Mouse (Mus musculus) myocyte (in vitro differentiated cells): ENCODE results near the gene Ddost. TPM values are rescaled to one million over a fixed set of nuclear protein-coding genes. Genes with fewer than 3 reads are reported as not detected.

Experiments
- H3K27me3 ChIP-seq: one replicate; pipeline ENCODE4 v1.6.1; 2011; ENCODE audit not compliant: control insufficient read depth, insufficient read depth, insufficient read length
- H3K36me3 ChIP-seq: one replicate; pipeline ENCODE4 v1.6.1; 2011; ENCODE audit not compliant: control insufficient read depth, insufficient read depth
- H3K4me2 ChIP-seq: one replicate; pipeline ENCODE4 v1.6.1; 2011; ENCODE audit warnings: low read depth, control low read depth
- H3K4me3 ChIP-seq: one replicate; pipeline ENCODE4 v1.5.1; 2011; ENCODE audit warnings: mild to moderate bottlenecking, control low read depth, moderate library complexity
- H3K79me2 ChIP-seq: one replicate; pipeline ENCODE4 v1.6.1; 2011; ENCODE audit not compliant: control insufficient read depth, insufficient read depth
- H3ac ChIP-seq: one replicate; pipeline ENCODE4 v1.6.1; 2011; ENCODE audit not compliant: control insufficient read depth, insufficient read length
- CEBPB ChIP-seq: IDR thresholded peaks from 2 replicates; pipeline ENCODE4 v1.6.1; 2011; ENCODE audit warnings: mild to moderate bottlenecking, moderate library complexity; ENCODE audit not compliant: poor library complexity, insufficient read depth, severe bottlenecking
- E2F4 ChIP-seq: IDR thresholded peaks from one replicate; pipeline ENCODE4 v1.6.1; 2011; ENCODE audit warnings: mild to moderate bottlenecking, control low read depth, moderate library complexity; ENCODE audit not compliant: insufficient read depth
- MAX ChIP-seq: IDR thresholded peaks from one replicate; pipeline ENCODE4 v1.6.1; 2011; ENCODE audit warnings: low read depth, mild to moderate bottlenecking, control low read depth
- MYOD1 ChIP-seq, 3 experiments: IDR thresholded peaks; one replicate each; pipeline ENCODE4 v1.6.1; 2011; ENCODE audit warnings: control low read depth in 2 of 3, low read depth in 2 of 3, mild to moderate bottlenecking in 2 of 3, moderate library complexity in 1 of 3; ENCODE audit not compliant: insufficient read length in 2 of 3, control insufficient read depth in 1 of 3
- MYOG ChIP-seq, 3 experiments: IDR thresholded peaks; one replicate each; pipeline ENCODE4 v1.6.1; 2011; ENCODE audit warnings: control low read depth in 2 of 3, low read depth in 2 of 3, mild to moderate bottlenecking in 2 of 3; ENCODE audit not compliant: insufficient read length in 2 of 3, control insufficient read depth in 1 of 3, insufficient read depth in 1 of 3
- POLR2A ChIP-seq: IDR thresholded peaks from one replicate; pipeline ENCODE4 v1.6.1; 2011; ENCODE audit warnings: low read depth, mild to moderate bottlenecking, control low read depth, moderate library complexity; ENCODE audit not compliant: insufficient read length
- POLR2AphosphoS2 ChIP-seq: IDR thresholded peaks from one replicate; pipeline ENCODE4 v1.6.1; 2011; ENCODE audit warnings: low read depth, control low read depth; ENCODE audit not compliant: insufficient read length
- REST ChIP-seq: IDR thresholded peaks from one replicate; pipeline ENCODE4 v1.6.1; 2011; ENCODE audit warnings: mild to moderate bottlenecking, control low read depth, moderate library complexity; ENCODE audit not compliant: insufficient read depth, insufficient read length
- SRF ChIP-seq: IDR thresholded peaks from one replicate; pipeline ENCODE4 v1.6.1; 2011; ENCODE audit warnings: low read depth; ENCODE audit not compliant: control insufficient read depth, insufficient read length
- TCF12 ChIP-seq: IDR thresholded peaks from one replicate; pipeline ENCODE4 v1.6.1; 2011; ENCODE audit warnings: mild to moderate bottlenecking, control low read depth; ENCODE audit not compliant: poor library complexity, insufficient read depth, severe bottlenecking
- TCF3 ChIP-seq: IDR thresholded peaks from one replicate; pipeline ENCODE4 v1.6.1; 2011; ENCODE audit warnings: low read depth, control low read depth; ENCODE audit not compliant: insufficient read length
- USF1 ChIP-seq: IDR thresholded peaks from one replicate; pipeline ENCODE4 v1.6.1; 2011; ENCODE audit warnings: low read depth, mild to moderate bottlenecking, control low read depth, moderate library complexity
- polyA plus RNA-seq: library from polyadenylated mRNA; unstranded; fragments of >200 nt; fragmentation: generic; extraction: Trizol; gene quantifications from one replicate; pipeline ENCODE4 v1.2.1, GENCODE M21; 2012; ENCODE audit warnings: missing spikeins

Ddost gene
- polyA plus RNA-seq, 1 experiment, result 162 TPM

DNA sequence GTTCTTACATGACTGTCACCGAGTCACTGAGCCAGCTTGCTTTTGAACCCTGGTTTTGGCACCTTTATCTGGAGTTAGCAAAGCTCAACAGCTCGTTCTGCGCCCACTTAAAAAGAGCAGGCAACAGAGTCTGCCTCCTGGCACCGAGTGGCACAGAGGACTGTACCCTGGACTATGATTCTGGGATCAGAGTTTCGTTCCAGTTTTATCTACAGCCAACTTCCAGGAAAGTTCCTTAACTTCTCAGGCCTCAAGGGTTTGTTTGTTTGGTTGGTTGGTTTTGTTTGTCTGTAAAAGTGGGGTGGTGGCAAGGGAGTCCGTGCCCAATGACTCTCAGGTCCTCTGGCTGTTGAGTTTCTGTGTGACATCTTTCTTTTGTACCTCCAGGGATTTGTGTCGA is 44.2 kb downstream of the Ddost start:
- TF ChIP-seq POLR2A (no peak), TCF12 (no peak), POLR2AphosphoS2 (no peak), CEBPB (no peak), MAX (no peak), SRF (no peak), REST (no peak), MYOG (IDR thresholded peaks at IDR 0.05; ENCODE audit: control insufficient read depth in 1 of 3, insufficient read depth in 1 of 3, insufficient read length in 2 of 3, low read depth in 2 of 3) (no peak), E2F4 (no peak), MYOD1 (IDR thresholded peaks at IDR 0.05; ENCODE audit: control insufficient read depth in 1 of 3, insufficient read length in 2 of 3, low read depth in 2 of 3) (no peak), TCF3 (no peak), USF1 (no peak)
- H3K4me2 ChIP-seq, result no peak overlapping the region
- H3K36me3 ChIP-seq, result no peaks in the 10 kb centered on the region
- H3ac ChIP-seq, result no peak overlapping the region
- no peaks in the 10 kb centered on the region for H3K27me3 ChIP-seq
- no peaks in the 10 kb centered on the region for H3K79me2 ChIP-seq
- H3K4me3 ChIP-seq, result no peak overlapping the region

GRCm38 (mm10) chr4:138351821-138352220 is 47.3 kb downstream of the Ddost start:
- no peak overlapping the region for H3K4me2 ChIP-seq
- no peaks in the 10 kb centered on the region for H3K79me2 ChIP-seq
- H3ac ChIP-seq, result no peak overlapping the region
- no peaks in the 10 kb centered on the region for H3K36me3 ChIP-seq
- no peak for TF ChIP-seq REST
- no peak for TF ChIP-seq TCF3
- TF ChIP-seq SRF, result no peak
- no peak for TF ChIP-seq E2F4
- no peak for TF ChIP-seq USF1
- TF ChIP-seq MYOG (IDR thresholded peaks at IDR 0.05; ENCODE audit: control insufficient read depth in 1 of 3, insufficient read depth in 1 of 3, insufficient read length in 2 of 3, low read depth in 2 of 3), result no peak
- TF ChIP-seq TCF12, result no peak
- TF ChIP-seq POLR2AphosphoS2, result no peak
- TF ChIP-seq MYOD1 (IDR thresholded peaks at IDR 0.05; ENCODE audit: control insufficient read depth in 1 of 3, insufficient read length in 2 of 3, low read depth in 2 of 3), result no peak
- no peak for TF ChIP-seq CEBPB
- TF ChIP-seq POLR2A, result no peak
- TF ChIP-seq MAX, result no peak
- H3K4me3 ChIP-seq, result no peak overlapping the region
- H3K27me3 ChIP-seq, result no peaks in the 10 kb centered on the region

DNA sequence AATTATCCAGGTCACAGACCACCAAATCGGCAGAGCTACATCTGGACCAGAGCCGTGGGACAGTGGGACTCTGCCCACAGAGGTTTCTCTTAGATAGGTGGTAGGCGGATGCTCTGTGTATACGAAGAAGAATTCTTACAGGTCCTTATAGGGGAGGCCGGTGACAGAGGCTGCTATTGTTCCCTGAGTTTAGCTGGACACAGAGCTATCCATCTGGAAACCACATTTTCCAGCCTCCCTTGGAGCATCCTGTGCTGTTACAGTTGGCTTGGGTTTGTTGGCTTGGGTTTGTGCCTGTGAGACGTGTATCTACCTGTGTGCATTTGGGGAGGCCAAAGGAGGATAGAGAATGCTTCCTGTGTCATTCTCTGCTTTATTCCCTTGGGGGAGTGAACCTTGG is 48.2 kb downstream of the Ddost start:
- H3K4me2 ChIP-seq, result no peak overlapping the region
- H3K4me3 ChIP-seq, result no peak overlapping the region
- no peaks in the 10 kb centered on the region for H3K36me3 ChIP-seq
- H3ac ChIP-seq, result no peak overlapping the region
- H3K27me3 ChIP-seq, result no peaks in the 10 kb centered on the region
- no peak for TF ChIP-seq POLR2AphosphoS2
- TF ChIP-seq MYOG (IDR thresholded peaks at IDR 0.05; ENCODE audit: control insufficient read depth in 1 of 3, insufficient read depth in 1 of 3, insufficient read length in 2 of 3, low read depth in 2 of 3), result no peak
- no peak for TF ChIP-seq CEBPB
- TF ChIP-seq POLR2A, result no peak
- no peak for TF ChIP-seq MYOD1 (IDR thresholded peaks at IDR 0.05; ENCODE audit: control insufficient read depth in 1 of 3, insufficient read length in 2 of 3, low read depth in 2 of 3)
- TF ChIP-seq SRF, result no peak
- no peaks in the 10 kb centered on the region for H3K79me2 ChIP-seq

- Histone ChIP-seq H3ac (no peak overlapping the region), H3K36me3 (no peaks in the 10 kb centered on the region), H3K4me3 (no peak overlapping the region), H3K4me2 (no peak overlapping the region), H3K27me3 (no peaks in the 10 kb centered on the region), H3K79me2 (no peaks in the 10 kb centered on the region)
- no peak for TF ChIP-seq SRF
- no peak for TF ChIP-seq POLR2A
- TF ChIP-seq POLR2AphosphoS2, result no peak
- no peak for TF ChIP-seq MAX
- TF ChIP-seq TCF3, result no peak
- TF ChIP-seq MYOG (IDR thresholded peaks at IDR 0.05; ENCODE audit: control insufficient read depth in 1 of 3, insufficient read depth in 1 of 3, insufficient read length in 2 of 3, low read depth in 2 of 3), result no peak
Observed at GRCm38 (mm10) chr4:138353438-138354171, 49.1 kb downstream of the Ddost start.

- TF ChIP-seq E2F4, result no peak
- TF ChIP-seq SRF, result no peak
- no peak for TF ChIP-seq TCF3
- TF ChIP-seq TCF12, result no peak
- TF ChIP-seq POLR2A, result no peak
- TF ChIP-seq REST, result no peak
- TF ChIP-seq MAX, result no peak
- no peak for TF ChIP-seq MYOD1 (IDR thresholded peaks at IDR 0.05; ENCODE audit: control insufficient read depth in 1 of 3, insufficient read length in 2 of 3, low read depth in 2 of 3)
- no peak for TF ChIP-seq USF1
- TF ChIP-seq POLR2AphosphoS2, result no peak
- TF ChIP-seq MYOG (IDR thresholded peaks at IDR 0.05; ENCODE audit: control insufficient read depth in 1 of 3, insufficient read depth in 1 of 3, insufficient read length in 2 of 3, low read depth in 2 of 3), result no peak
- no peak for TF ChIP-seq CEBPB
Observed at GRCm38 (mm10) chr4:138355496-138355895, 51.0 kb downstream of the Ddost start.

More at GRCm38 (mm10) chr4:138355496-138355895, 51.0 kb downstream of the Ddost start:
- H3K4me2 ChIP-seq, result no peak overlapping the region
- H3K27me3 ChIP-seq, result no peaks in the 10 kb centered on the region
- no peaks in the 10 kb centered on the region for H3K79me2 ChIP-seq
- H3K4me3 ChIP-seq, result no peak overlapping the region
- no peaks in the 10 kb centered on the region for H3K36me3 ChIP-seq
- no peak overlapping the region for H3ac ChIP-seq
